Mouse (Mus musculus): Measurements from ENCODE around the gene 4930402F06Rik. TPM values are rescaled to one million over a fixed set of nuclear protein-coding genes. Genes with fewer than 3 reads are reported as not detected.
A peak's percentile ranks its signal among the peaks of the same experiment; 100 is the strongest.

The 4930402F06Rik gene
- polyA plus RNA-seq, 1 experiment: not detected

GRCm38 (mm10) chr2:35432472-35432871, 35.5 kb upstream of the 4930402F06Rik start:
- no peak for TF ChIP-seq POLR2A (IDR thresholded peaks at IDR 0.05; ENCODE audit: borderline replicate concordance, extremely low read depth, insufficient read depth, insufficient read length, poor library complexity, severe bottlenecking)
- no peak for TF ChIP-seq CTCF (IDR thresholded peaks at IDR 0.05; ENCODE audit: borderline replicate concordance, extremely low read depth, insufficient read depth, insufficient read length)
- DNase-seq (ENCODE audit: low read depth): peak; percentile 5

GRCm38 (mm10) chr2:35432011-35432410, 35.0 kb upstream of the 4930402F06Rik start:
- TF ChIP-seq CTCF (IDR thresholded peaks at IDR 0.05; ENCODE audit: borderline replicate concordance, extremely low read depth, insufficient read depth, insufficient read length) (no peak), POLR2A (IDR thresholded peaks at IDR 0.05; ENCODE audit: borderline replicate concordance, extremely low read depth, insufficient read depth, insufficient read length, poor library complexity, severe bottlenecking) (no peak)
- peak; percentile 9 for DNase-seq (ENCODE audit: low read depth)

GRCm38 (mm10) chr2:35430806-35431205, 33.8 kb upstream of the 4930402F06Rik start:
- no peak for DNase-seq (ENCODE audit: low read depth)
- TF ChIP-seq POLR2A (IDR thresholded peaks at IDR 0.05; ENCODE audit: borderline replicate concordance, extremely low read depth, insufficient read depth, insufficient read length, poor library complexity, severe bottlenecking): no peak
- TF ChIP-seq CTCF (IDR thresholded peaks at IDR 0.05; ENCODE audit: borderline replicate concordance, extremely low read depth, insufficient read depth, insufficient read length): no peak

- no peak for DNase-seq (ENCODE audit: low read depth)
- TF ChIP-seq POLR2A (IDR thresholded peaks at IDR 0.05; ENCODE audit: borderline replicate concordance, extremely low read depth, insufficient read depth, insufficient read length, poor library complexity, severe bottlenecking) (no peak), CTCF (IDR thresholded peaks at IDR 0.05; ENCODE audit: borderline replicate concordance, extremely low read depth, insufficient read depth, insufficient read length) (no peak)
Observed at GRCm38 (mm10) chr2:35428615-35429300, 31.8 kb upstream of the 4930402F06Rik start.

- TF ChIP-seq CTCF (IDR thresholded peaks at IDR 0.05; ENCODE audit: borderline replicate concordance, extremely low read depth, insufficient read depth, insufficient read length): no peak
- TF ChIP-seq POLR2A (IDR thresholded peaks at IDR 0.05; ENCODE audit: borderline replicate concordance, extremely low read depth, insufficient read depth, insufficient read length, poor library complexity, severe bottlenecking): no peak
- no peak for DNase-seq (ENCODE audit: low read depth)
Observed at GRCm38 (mm10) chr2:35427559-35427958, 30.6 kb upstream of the 4930402F06Rik start.

- DNase-seq (ENCODE audit: low read depth): no peak
- TF ChIP-seq CTCF (IDR thresholded peaks at IDR 0.05; ENCODE audit: borderline replicate concordance, extremely low read depth, insufficient read depth, insufficient read length) (no peak), POLR2A (IDR thresholded peaks at IDR 0.05; ENCODE audit: borderline replicate concordance, extremely low read depth, insufficient read depth, insufficient read length, poor library complexity, severe bottlenecking) (no peak)
Observed at GRCm38 (mm10) chr2:35423711-35424339, 26.9 kb upstream of the 4930402F06Rik start.

- TF ChIP-seq POLR2A (IDR thresholded peaks at IDR 0.05; ENCODE audit: borderline replicate concordance, extremely low read depth, insufficient read depth, insufficient read length, poor library complexity, severe bottlenecking) (no peak), CTCF (IDR thresholded peaks at IDR 0.05; ENCODE audit: borderline replicate concordance, extremely low read depth, insufficient read depth, insufficient read length) (no peak)
- no peak for DNase-seq (ENCODE audit: low read depth)
Observed at GRCm38 (mm10) chr2:35422384-35422783, 25.4 kb upstream of the 4930402F06Rik start.

- TF ChIP-seq CTCF (IDR thresholded peaks at IDR 0.05; ENCODE audit: borderline replicate concordance, extremely low read depth, insufficient read depth, insufficient read length) (no peak), POLR2A (IDR thresholded peaks at IDR 0.05; ENCODE audit: borderline replicate concordance, extremely low read depth, insufficient read depth, insufficient read length, poor library complexity, severe bottlenecking) (no peak)
- no peak for DNase-seq (ENCODE audit: low read depth)
Observed at GRCm38 (mm10) chr2:35420681-35421080, 23.7 kb upstream of the 4930402F06Rik start.

GRCm38 (mm10) chr2:35419671-35420070, 22.7 kb upstream of the 4930402F06Rik start:
- no peak for TF ChIP-seq CTCF (IDR thresholded peaks at IDR 0.05; ENCODE audit: borderline replicate concordance, extremely low read depth, insufficient read depth, insufficient read length)
- no peak for TF ChIP-seq POLR2A (IDR thresholded peaks at IDR 0.05; ENCODE audit: borderline replicate concordance, extremely low read depth, insufficient read depth, insufficient read length, poor library complexity, severe bottlenecking)
- no peak for DNase-seq (ENCODE audit: low read depth)

GRCm38 (mm10) chr2:35419243-35419642, 22.3 kb upstream of the 4930402F06Rik start:
- TF ChIP-seq POLR2A (IDR thresholded peaks at IDR 0.05; ENCODE audit: borderline replicate concordance, extremely low read depth, insufficient read depth, insufficient read length, poor library complexity, severe bottlenecking) (no peak), CTCF (IDR thresholded peaks at IDR 0.05; ENCODE audit: borderline replicate concordance, extremely low read depth, insufficient read depth, insufficient read length) (no peak)

GRCm38 (mm10) chr2:35417231-35417630, 20.3 kb upstream of the 4930402F06Rik start:
- TF ChIP-seq POLR2A (IDR thresholded peaks at IDR 0.05; ENCODE audit: borderline replicate concordance, extremely low read depth, insufficient read depth, insufficient read length, poor library complexity, severe bottlenecking) (no peak), CTCF (IDR thresholded peaks at IDR 0.05; ENCODE audit: borderline replicate concordance, extremely low read depth, insufficient read depth, insufficient read length) (no peak)
- DNase-seq (ENCODE audit: low read depth): no peak

More at GRCm38 (mm10) chr2:35419243-35419642, 22.3 kb upstream of the 4930402F06Rik start:
- no peak for DNase-seq (ENCODE audit: low read depth)

GRCm38 (mm10) chr2:35416473-35416872, 19.5 kb upstream of the 4930402F06Rik start:
- no peak for DNase-seq (ENCODE audit: low read depth)
- TF ChIP-seq CTCF (IDR thresholded peaks at IDR 0.05; ENCODE audit: borderline replicate concordance, extremely low read depth, insufficient read depth, insufficient read length): no peak
